ENCODE assay signal across 13 mouse cellular contexts in the genomic region with DNA sequence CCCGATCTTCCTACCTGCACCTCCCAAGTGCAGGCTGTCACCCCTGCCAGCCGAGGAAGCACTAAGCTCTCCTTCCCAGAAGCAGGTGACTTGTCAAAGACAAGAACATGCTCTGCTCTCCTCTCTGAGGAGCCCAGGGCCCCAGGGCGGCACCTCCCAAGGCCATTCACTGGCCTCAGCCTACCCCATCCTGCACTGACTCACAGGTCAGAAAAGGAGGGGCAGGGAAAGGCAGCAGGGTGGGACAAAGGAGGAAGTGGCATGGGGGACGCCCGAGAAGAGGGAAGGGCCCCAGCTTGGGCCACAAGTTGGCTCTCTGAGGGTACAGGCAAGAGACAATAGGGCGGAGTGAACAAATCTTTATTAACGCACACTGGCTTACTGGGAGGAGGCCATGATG. TPM values are rescaled to one million over a fixed set of nuclear protein-coding genes. Genes with fewer than 3 reads are reported as not detected.
A peak's percentile ranks its signal among the peaks of the same experiment; 100 is the strongest.
DNase-seq lines count a peak whose midpoint lies in the region; ATAC-seq and TF ChIP-seq lines count a peak whose summit lies in the region.
"Had no signal": no experiment of that assay in that cellular context is flagged by ENCODE, and none has a peak within 500 bp of the region (broad histone marks: within the 10 kb centered on the region; RNA-seq: fewer than 3 reads in every experiment).

No protein-coding gene starts in this region.

- peaks cover 19% of the 10 kb centered on the region for H3K36me3 ChIP-seq in heart, embryonic 16.5 days (ENCODE audit: control insufficient read depth, insufficient read depth)
- peaks cover 68% of the 10 kb centered on the region for H3K36me3 ChIP-seq in E14TG2a.4 (ENCODE audit: insufficient read depth, low read length)

- TF ChIP-seq CTCF in E14TG2a.4 (conservative IDR thresholded peaks at IDR 0.05; ENCODE audit: low read length) = no peak

- no peaks in the 10 kb centered on the region for H3K9me3 ChIP-seq in heart, embryonic 16.5 days (replicated peaks; ENCODE audit: control insufficient read depth, low read length)
- H3K9me3 ChIP-seq in E14TG2a.4 (ENCODE audit: low read length) = no peaks in the 10 kb centered on the region
- H3K9me3 ChIP-seq: neural tube, embryonic 15.5 days had no signal

- ATAC-seq in heart, embryonic 16.5 days (replicated peaks; ENCODE audit: extremely low read depth, insufficient read depth, low FRiP score) = no peak
- ATAC-seq in megakaryocyte, adult 5-6 weeks (ENCODE audit: poor library complexity, severe bottlenecking) = peak; percentile 73
- ATAC-seq: activated CD4-positive, CD25-positive, alpha-beta regulatory T cell, adult 4 months had no signal

- peaks cover 17% of the 10 kb centered on the region for H3K4me1 ChIP-seq in heart, embryonic 16.5 days (ENCODE audit: control insufficient read depth, insufficient read depth, low read length)
- peaks cover 90% of the 10 kb centered on the region for H3K4me1 ChIP-seq in E14TG2a.4 (replicated peaks; ENCODE audit: low read depth, low read length)
- H3K4me1 ChIP-seq: neural tube, embryonic 15.5 days had no signal

- peak overlapping the region; percentile 89 for H3K27ac ChIP-seq in heart, embryonic 16.5 days (ENCODE audit: low read length)
- H3K27ac ChIP-seq: neural tube, embryonic 15.5 days had no signal

- WGBS in heart, embryonic 16.5 days = 84% methylated on average over 7 of the region's 7 CpGs

- H3K27me3 ChIP-seq in heart, embryonic 16.5 days (ENCODE audit: control insufficient read depth, insufficient read depth, low read length) = no peaks in the 10 kb centered on the region
- H3K27me3 ChIP-seq in E14TG2a.4 (ENCODE audit: insufficient read depth, low read length) = no peaks in the 10 kb centered on the region
- H3K27me3 ChIP-seq: neural tube, embryonic 15.5 days had no signal

- 0 out of 2 replicates have a peak overlapping the region, but pooled peaks have one; percentile 6 for H3K9ac ChIP-seq in heart, embryonic 16.5 days (ENCODE audit: low read length)
- H3K9ac ChIP-seq: lung, embryonic 14.5 days; neural tube, embryonic 15.5 days had no signal

- intact Hi-C loops in heart, postnatal 10 days (cut with DNase I) = loop anchor here (5.0 kb wide), 2 partner anchors 34 to 179 kb away; no protein-coding TSS in a partner anchor

- no peak for DNase-seq in heart, postnatal 10 days
- peak; percentile 46 for DNase-seq in 3134 (ENCODE audit: extremely low read depth, insufficient read length, low spot score)
- DNase-seq in right cerebral cortex, postnatal 10 days (ENCODE audit: low spot score in 2 of 2) = no peak
- no peak for DNase-seq in left cerebral cortex, adult 9 months (ENCODE audit: low spot score in 2 of 2)
- DNase-seq: cerebellum, postnatal 25 days; lung, embryonic 14.5 days; midbrain, embryonic 14.5 days; right cerebral cortex, postnatal 14 days had no signal

- H3K4me2 ChIP-seq in heart, embryonic 16.5 days (ENCODE audit: low read depth, low read length) = no peak overlapping the region
- H3K4me2 ChIP-seq: lung, embryonic 14.5 days; neural tube, embryonic 15.5 days had no signal

- H3K4me3 ChIP-seq in heart, embryonic 16.5 days (ENCODE audit: low read length) = no peak overlapping the region
- H3K4me3 ChIP-seq in E14TG2a.4 (replicated peaks; ENCODE audit: low read length) = peak overlapping the region; percentile 67
- H3K4me3 ChIP-seq: neural tube, embryonic 15.5 days had no signal

RNA-seq across cellular contexts. Expression of gene Actn4, which starts 8.9 kb away (rescaled TPM):
- polyA plus RNA-seq in heart, embryonic 16.5 days (2015; fragmentation: Nextera tagmentation; extraction: Ambion mirVana) = 260 and 301 TPM in 2 replicates
- total RNA-seq in heart, postnatal 10 days (2021) = 100 to 1,000 TPM; 173 to 174 TPM
- total RNA-seq in megakaryocyte, adult 5-6 weeks (2015) = 82.5 and 87.8 TPM in 2 replicates
- 44.7 and 55.1 TPM in 2 replicates for total RNA-seq in megakaryocyte, adult 5-6 weeks (2017)

RNA-seq across cellular contexts. Expression of gene Eif3k, which starts 10.6 kb away (rescaled TPM):
- polyA plus RNA-seq in heart, embryonic 16.5 days (2015; fragmentation: Nextera tagmentation; extraction: Ambion mirVana) = 262 and 283 TPM in 2 replicates
- total RNA-seq in heart, postnatal 10 days (2021) = 100 to 1,000 TPM; 185 to 188 TPM
- 216 and 241 TPM in 2 replicates for total RNA-seq in megakaryocyte, adult 5-6 weeks (2015)
- total RNA-seq in megakaryocyte, adult 5-6 weeks (2017) = 340 and 348 TPM in 2 replicates

RNA-seq across cellular contexts. Expression of gene Map4k1, which starts 10.8 kb away (rescaled TPM):
- polyA plus RNA-seq in heart, embryonic 16.5 days (2015; fragmentation: Nextera tagmentation; extraction: Ambion mirVana) = 6.0 and 12.2 TPM in 2 replicates
- 1 to 10 TPM; 2.0 to 2.2 TPM for total RNA-seq in heart, postnatal 10 days (2021)
- 53.8 and 54.4 TPM in 2 replicates for total RNA-seq in megakaryocyte, adult 5-6 weeks (2015)
- 44.2 and 60.4 TPM in 2 replicates for total RNA-seq in megakaryocyte, adult 5-6 weeks (2017)

Comparison
In these comparisons a context has a peak if more than half of its experiments do, and no peak if none do; other contexts are left out.
1. RNA of gene Map4k1, which starts 10.8 kb away (total RNA-seq): 44.2 to 60.4 TPM in megakaryocyte, adult 5-6 weeks; 2.0 to 2.2 TPM in heart, postnatal 10 days; every median in the first group is over 10 times any median in the second.